Mouse (Mus musculus) intestine, embryonic 15.5 days (tissue): ENCODE results near the gene Brf1. TPM values are rescaled to one million over a fixed set of nuclear protein-coding genes. Genes with fewer than 3 reads are reported as not detected.

ENCODE experiments used
- ATAC-seq: fragments of 200-750 bp; cut with Nextera tagmentation; 2 replicates; pipeline ENCODE4 v1.8.0; 2017; ENCODE audit warnings: moderate TSS enrichment, moderate library complexity
- H3K27ac ChIP-seq: fragments of 300-500 bp; sonication (generic); 2 replicates; pipeline ENCODE4 v1.5.1; 2015; ENCODE audit warnings: mild to moderate bottlenecking, inconsistent platforms
- H3K27me3 ChIP-seq: fragments of 300-500 bp; sonication (generic); replicated peaks from 2 replicates; pipeline ENCODE4 v1.6.1; 2015; ENCODE audit warnings: inconsistent platforms
- H3K36me3 ChIP-seq: fragments of 300-500 bp; sonication (generic); 2 replicates; pipeline ENCODE4 v1.6.1; 2015; ENCODE audit warnings: inconsistent platforms
- H3K4me1 ChIP-seq: fragments of 300-500 bp; sonication (generic); replicated peaks from 2 replicates; pipeline ENCODE4 v1.6.1; 2015; ENCODE audit warnings: inconsistent platforms
- H3K4me2 ChIP-seq: fragments of 300-500 bp; sonication (generic); replicated peaks from 2 replicates; pipeline ENCODE4 v1.6.1; 2015; ENCODE audit warnings: mild to moderate bottlenecking, inconsistent platforms
- H3K4me3 ChIP-seq: fragments of 300-500 bp; sonication (generic); replicated peaks from 2 replicates; pipeline ENCODE4 v1.5.1; 2015; ENCODE audit warnings: inconsistent platforms
- H3K9ac ChIP-seq: fragments of 300-500 bp; sonication (generic); 2 replicates; pipeline ENCODE4 v1.6.1; 2015; ENCODE audit warnings: inconsistent platforms
- H3K9me3 ChIP-seq: fragments of 300-500 bp; sonication (generic); 2 replicates; pipeline ENCODE4 v1.6.1; 2016; ENCODE audit warnings: inconsistent platforms
- WGBS: fragments of 180-500 bp; shearing (Covaris S2); methylation state at CpG from one replicate; pipeline ENCODE4 v1.1.7; 2015; 5-methylcytosine and 5-hydroxymethylcytosine counted together
- polyA plus RNA-seq: library from polyadenylated mRNA; unstranded; fragments of >200 nt; fragmentation: Nextera tagmentation; extraction: Ambion mirVana; gene quantifications from 2 replicates; pipeline ENCODE4 v1.2.1, GENCODE M21; 2015

Brf1 gene
- polyA plus RNA-seq, 1 experiment from 2014 or later, result 45.8 TPM

DNA sequence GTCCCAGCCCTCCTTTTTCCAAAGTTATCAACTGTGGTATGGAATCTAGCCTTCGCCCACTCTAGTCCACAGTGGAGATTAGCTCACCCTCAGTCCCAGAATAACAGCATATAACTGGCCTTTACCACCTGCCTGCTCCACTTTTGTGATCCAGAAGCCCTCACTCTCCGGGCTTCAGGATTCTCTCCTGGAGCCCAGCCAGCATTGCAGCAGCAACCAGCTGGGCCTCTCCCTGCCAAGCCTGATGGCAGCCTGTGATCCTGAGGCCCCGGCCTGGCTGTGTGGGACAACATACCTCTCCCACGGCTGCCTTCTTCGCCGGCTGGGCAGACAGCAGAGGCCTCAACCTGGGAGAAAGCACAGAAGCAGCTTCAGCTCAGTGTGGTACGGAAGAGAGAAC lies 39.1 kb downstream of the Brf1 start:
- Histone ChIP-seq H3K4me3 (no peak overlapping the region), H3K27ac (no peak overlapping the region), H3K4me1 (no peaks in the 10 kb centered on the region), H3K27me3 (no peaks in the 10 kb centered on the region), H3K4me2 (no peak overlapping the region), H3K9ac (no peak overlapping the region), H3K9me3 (no peaks in the 10 kb centered on the region), H3K36me3 (peaks cover 55% of the 10 kb centered on the region)
- ATAC-seq, result no peak
- WGBS, result 76% methylated on average over 7 of the region's 7 CpGs

DNA sequence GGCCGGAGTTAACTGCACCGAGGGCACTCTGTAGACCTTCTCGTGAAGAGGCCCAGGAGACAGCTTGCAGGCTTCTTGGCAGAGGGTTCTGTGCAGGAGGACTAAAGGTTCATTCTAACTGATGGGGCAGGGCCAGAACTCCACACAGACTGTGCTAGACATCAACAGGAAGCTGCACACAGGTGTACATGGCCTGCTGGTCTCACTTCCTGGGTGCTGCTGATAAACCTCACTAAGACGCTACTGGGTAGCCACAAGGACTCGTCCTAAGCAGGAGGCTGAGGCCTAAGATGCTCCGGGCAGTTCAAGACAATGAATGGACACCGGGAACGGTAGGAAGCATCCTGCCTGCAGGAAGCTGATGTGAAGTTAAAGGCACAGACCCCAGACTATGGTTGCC lies 41.1 kb downstream of the Brf1 start:
- Histone ChIP-seq H3K4me3 (no peak overlapping the region), H3K27me3 (no peaks in the 10 kb centered on the region), H3K36me3 (peaks cover 41% of the 10 kb centered on the region), H3K27ac (no peak overlapping the region), H3K9me3 (no peaks in the 10 kb centered on the region), H3K4me1 (no peaks in the 10 kb centered on the region), H3K4me2 (no peak overlapping the region), H3K9ac (no peak overlapping the region)
- 75% methylated on average over 8 of the region's 8 CpGs for WGBS
- ATAC-seq, result no peak

DNA sequence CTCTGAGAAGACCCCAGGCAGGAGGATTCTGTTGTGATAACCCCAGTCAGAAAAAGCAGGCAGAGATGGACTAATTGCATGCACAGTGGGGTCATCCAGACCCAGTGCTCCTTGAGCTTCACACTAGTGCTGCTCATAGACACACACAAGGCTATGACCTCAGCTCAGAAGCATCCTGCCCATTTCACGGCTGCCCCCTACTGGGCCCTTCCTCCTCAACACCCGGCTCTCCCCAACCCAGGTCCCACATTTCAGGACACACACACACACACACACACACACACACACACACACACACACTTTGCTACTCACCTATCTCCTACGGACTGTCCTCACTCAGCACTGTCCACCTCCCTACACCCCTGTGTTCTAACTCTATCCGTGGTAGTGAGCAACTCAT lies 42.2 kb downstream of the Brf1 start:
- H3K27ac ChIP-seq, result no peak overlapping the region
- no peaks in the 10 kb centered on the region for H3K4me1 ChIP-seq
- ATAC-seq, result peak; percentile 55; the same call in 1 of the 2 replicates
- no peak overlapping the region for H3K4me2 ChIP-seq
- no peak overlapping the region for H3K9ac ChIP-seq
- H3K27me3 ChIP-seq, result no peaks in the 10 kb centered on the region
- no peak overlapping the region for H3K4me3 ChIP-seq
- H3K36me3 ChIP-seq, result peaks cover 30% of the 10 kb centered on the region
- no peaks in the 10 kb centered on the region for H3K9me3 ChIP-seq
- 30% methylated on average over 4 of the region's 4 CpGs for WGBS

DNA sequence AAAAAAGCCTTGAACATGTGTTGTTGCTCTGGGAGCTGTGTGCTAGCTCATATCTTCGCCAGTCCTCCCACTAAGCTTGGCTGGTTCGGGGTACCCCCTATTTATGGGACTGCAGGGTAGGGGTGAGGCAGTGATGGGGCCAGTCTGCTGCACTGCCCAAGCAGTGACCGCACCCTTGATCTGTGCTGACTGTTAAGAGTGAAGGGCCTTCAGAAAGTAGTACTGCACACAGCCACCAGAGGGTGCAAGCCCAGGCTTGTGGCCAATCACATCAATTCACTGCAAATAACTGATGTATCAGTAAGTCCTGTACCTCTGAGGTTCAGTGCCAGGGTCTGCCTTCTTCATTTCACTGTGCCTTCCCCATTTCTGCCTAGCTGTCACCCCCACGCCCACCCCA lies 44.7 kb downstream of the Brf1 start:
- peaks cover 11% of the 10 kb centered on the region; the same call in 1 of the 2 replicates for H3K36me3 ChIP-seq
- H3K4me2 ChIP-seq, result no peak overlapping the region
- no peak overlapping the region for H3K9ac ChIP-seq
- no peaks in the 10 kb centered on the region for H3K27me3 ChIP-seq
- peaks cover 18% of the 10 kb centered on the region for H3K4me1 ChIP-seq
- peak; percentile 52 for ATAC-seq
- 38% methylated on average over 4 of the region's 4 CpGs for WGBS
- no peak overlapping the region for H3K27ac ChIP-seq
- H3K4me3 ChIP-seq, result no peak overlapping the region
- H3K9me3 ChIP-seq, result no peaks in the 10 kb centered on the region

DNA sequence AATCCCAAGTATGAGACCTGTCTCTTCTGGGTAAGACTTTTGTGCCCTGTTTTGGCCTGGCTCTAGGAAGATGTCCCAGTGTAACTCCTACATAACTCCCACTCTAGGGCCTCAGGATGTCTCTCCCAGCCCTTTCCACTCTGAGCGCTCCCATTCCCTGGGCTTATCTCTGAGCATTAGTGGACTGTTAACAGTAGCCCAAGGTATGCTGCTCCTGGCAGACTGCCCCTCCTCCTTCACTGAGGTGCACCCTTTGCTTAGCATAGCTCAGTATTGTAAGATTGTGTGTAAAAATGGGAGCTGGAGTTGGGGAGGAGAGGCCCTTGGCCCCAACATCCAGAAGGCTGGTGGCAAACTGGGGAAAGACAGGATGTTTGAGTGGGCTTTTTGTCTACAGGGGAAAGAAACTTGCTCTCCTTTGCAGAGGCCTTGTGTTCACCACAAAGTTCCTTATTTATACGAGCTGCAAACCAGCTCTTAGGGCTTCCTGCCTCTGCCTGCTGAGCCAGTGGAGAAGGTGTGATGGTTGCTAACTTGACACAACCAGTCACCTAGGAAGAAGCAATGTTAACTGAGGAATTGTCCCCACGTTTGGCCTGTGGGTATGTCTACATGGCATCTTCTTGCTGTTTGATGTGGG lies 47.5 kb downstream of the Brf1 start:
- Histone ChIP-seq H3K27ac (no peak overlapping the region), H3K27me3 (no peaks in the 10 kb centered on the region), H3K36me3 (no peaks in the 10 kb centered on the region), H3K4me2 (no peak overlapping the region), H3K4me1 (peaks cover 20% of the 10 kb centered on the region), H3K9me3 (no peaks in the 10 kb centered on the region), H3K9ac (no peak overlapping the region), H3K4me3 (no peak overlapping the region)
- no peak for ATAC-seq
- 70% methylated on average over 3 of the region's 3 CpGs for WGBS

DNA sequence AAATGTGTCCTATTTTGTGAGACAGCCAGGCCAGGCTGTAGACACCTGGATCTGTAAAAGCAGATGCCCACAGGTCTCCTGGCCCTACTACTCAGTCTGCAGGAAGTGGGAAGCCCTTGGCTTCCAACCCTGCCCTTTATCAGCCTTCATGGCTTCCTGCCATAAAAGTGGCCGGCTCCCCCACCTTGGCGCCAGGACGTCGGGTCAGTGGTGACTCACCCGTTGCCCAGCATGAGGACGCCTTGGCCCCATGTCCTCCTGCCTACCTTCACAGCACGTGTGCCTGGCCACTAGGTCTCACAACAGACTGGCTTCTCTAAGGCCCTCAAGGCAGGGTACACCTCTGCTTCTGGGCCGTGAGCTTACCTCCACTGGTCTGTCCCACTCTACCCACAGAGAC lies 48.1 kb downstream of the Brf1 start:
- WGBS, result 38% methylated on average over 8 of the region's 8 CpGs

DNA sequence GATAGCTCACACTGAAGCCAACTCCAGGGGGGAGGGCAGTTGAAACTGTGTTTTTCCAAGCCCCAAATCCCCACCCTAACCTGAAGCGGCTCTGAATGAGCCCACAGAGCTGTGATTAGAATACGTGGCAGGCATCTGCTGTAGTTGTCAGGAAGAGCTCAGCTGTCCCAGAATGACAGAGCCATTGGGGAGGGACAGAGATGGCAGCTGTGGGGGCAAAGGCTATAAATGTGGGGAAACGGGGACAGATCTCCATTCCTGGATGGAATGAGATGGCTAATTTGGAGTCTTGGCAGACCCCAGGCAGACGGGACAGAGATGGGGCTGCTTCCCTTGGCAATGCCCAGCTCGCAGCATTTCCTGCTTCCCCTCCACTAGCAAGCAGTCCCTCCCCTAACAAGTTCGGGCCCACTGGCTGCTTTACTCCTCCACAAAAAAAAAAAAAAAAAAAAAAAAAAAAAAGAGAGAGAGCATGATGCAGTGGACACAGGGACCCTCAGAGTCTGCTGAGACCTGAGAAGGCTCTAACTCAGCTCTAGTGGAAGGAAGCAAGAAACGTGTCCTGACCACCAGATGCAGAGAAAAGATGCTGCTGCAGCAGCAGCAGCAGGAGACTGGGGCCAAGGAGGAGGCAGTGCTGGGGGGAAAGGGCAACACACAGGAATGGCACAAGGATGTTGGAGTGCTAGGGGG lies 49.2 kb downstream of the Brf1 start:
- ATAC-seq, result no peak
- H3K4me3 ChIP-seq, result no peak overlapping the region

More for the DNA sequence above, 48.1 kb downstream of the Brf1 start:
- H3K9me3 ChIP-seq, result no peaks in the 10 kb centered on the region
- H3K4me1 ChIP-seq, result peaks cover 20% of the 10 kb centered on the region
- peak; percentile 29 for ATAC-seq
- H3K27me3 ChIP-seq, result no peaks in the 10 kb centered on the region
- no peak overlapping the region for H3K4me3 ChIP-seq
- no peak overlapping the region for H3K27ac ChIP-seq
- no peaks in the 10 kb centered on the region for H3K36me3 ChIP-seq
- H3K9ac ChIP-seq, result no peak overlapping the region
- no peak overlapping the region for H3K4me2 ChIP-seq

DNA sequence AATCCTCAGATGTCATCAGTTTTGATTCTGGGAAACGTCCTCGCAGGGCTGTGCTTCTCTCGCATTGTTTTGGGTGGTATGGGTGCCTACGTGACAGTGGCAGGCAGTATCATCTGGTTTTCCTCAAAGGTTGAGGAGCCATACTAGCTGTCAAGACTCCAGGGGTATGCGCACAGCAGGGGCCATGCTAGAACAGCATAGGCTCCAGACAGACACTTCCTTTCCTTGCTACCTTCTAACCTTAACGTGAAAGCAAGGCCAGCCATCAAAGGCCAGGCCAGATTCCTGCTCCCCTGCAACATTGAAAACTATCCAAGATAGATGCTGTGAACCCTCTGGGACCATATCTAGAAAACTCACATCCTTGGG lies 49.8 kb downstream of the Brf1 start:
- peak; percentile 18 for ATAC-seq
- Histone ChIP-seq H3K27me3 (no peaks in the 10 kb centered on the region), H3K4me2 (peak overlapping the region; percentile 95), H3K4me3 (peak overlapping the region; percentile 64), H3K9me3 (no peaks in the 10 kb centered on the region), H3K9ac (0 out of 2 replicates have a peak overlapping the region, but pooled peaks have one; percentile 63), H3K27ac (peak overlapping the region; percentile 73), H3K4me1 (peaks cover 20% of the 10 kb centered on the region), H3K36me3 (no peaks in the 10 kb centered on the region)
- WGBS, result 6% methylated on average over 6 of the region's 6 CpGs

More for the DNA sequence above, 49.2 kb downstream of the Brf1 start:
- no peaks in the 10 kb centered on the region for H3K27me3 ChIP-seq
- H3K36me3 ChIP-seq, result no peaks in the 10 kb centered on the region
- H3K9ac ChIP-seq, result 0 out of 2 replicates have a peak overlapping the region, but pooled peaks have one; percentile 63
- peak overlapping the region; percentile 73; the same call in 1 of the 2 replicates for H3K27ac ChIP-seq
- H3K9me3 ChIP-seq, result no peaks in the 10 kb centered on the region
- 23% methylated on average over 7 of the region's 7 CpGs for whole genome bisulfite sequencing
- H3K4me1 ChIP-seq, result peaks cover 20% of the 10 kb centered on the region
- peak overlapping the region; percentile 95; the same call in 1 of the 2 replicates for H3K4me2 ChIP-seq

DNA sequence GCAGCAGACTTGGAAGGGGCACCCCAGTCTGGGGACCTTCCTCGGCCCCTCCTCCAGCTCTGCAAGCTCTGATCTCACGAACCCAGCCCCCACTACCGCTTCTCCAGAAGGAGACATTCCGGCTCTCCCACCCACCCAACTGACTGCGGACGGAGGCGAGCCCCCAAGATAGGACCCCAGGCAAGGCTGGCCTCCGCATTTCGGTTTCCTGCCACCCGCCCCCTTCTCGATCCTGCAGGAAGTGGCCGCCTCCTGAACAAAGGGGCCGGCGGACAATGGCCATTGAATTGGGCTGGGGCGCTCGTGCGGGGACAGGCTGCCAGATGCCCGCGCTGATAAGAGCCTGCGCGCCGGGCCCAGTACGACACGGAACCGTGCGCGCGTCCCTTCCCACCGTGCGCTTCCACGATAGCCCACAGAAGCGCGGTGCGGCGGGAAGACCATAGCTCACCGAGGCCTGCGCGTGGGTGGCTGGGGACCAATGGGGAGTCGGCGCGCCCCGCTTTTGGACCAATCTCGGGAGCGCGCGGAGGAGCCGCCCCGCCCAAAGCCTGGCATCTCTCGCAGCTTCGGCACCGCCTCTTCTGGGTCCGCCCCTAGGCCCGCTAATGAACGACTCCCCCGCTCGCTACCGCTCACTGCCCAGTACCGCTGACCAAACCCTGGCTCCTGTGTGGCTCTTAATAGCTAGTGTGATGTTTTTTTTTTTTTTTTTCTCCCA lies 50.3 kb downstream of the Brf1 start:
- peak overlapping the region; percentile 64 for H3K4me3 ChIP-seq
- H3K9ac ChIP-seq, result peak overlapping the region; percentile 63
- no peaks in the 10 kb centered on the region for H3K36me3 ChIP-seq
- H3K4me2 ChIP-seq, result peak overlapping the region; percentile 95
- no peaks in the 10 kb centered on the region for H3K9me3 ChIP-seq
- peak overlapping the region; percentile 73 for H3K27ac ChIP-seq
- peaks cover 20% of the 10 kb centered on the region for H3K4me1 ChIP-seq
- ATAC-seq, result peak; percentile 85
- under 1% methylated on average over 58 of the region's 58 CpGs for WGBS
- no peaks in the 10 kb centered on the region for H3K27me3 ChIP-seq

DNA sequence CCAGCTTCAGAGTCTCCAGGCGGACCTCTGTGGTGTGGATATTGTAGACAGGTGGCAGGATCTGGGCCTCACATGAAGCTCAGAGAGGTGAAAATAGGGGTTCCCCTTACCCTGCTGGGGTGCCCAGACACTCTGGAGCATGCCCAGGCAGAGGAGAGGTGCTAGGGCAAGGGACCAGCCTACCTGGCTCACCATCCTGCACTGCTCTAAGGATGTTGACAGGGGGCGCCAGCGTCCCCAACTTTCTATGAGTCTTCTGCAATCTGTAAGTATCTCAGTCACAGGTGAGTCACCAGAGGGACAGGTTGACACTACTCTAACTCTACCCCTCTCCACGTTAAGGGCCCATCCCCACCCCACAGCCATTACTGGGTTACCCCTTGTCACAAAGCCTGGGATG lies 53.2 kb downstream of the Brf1 start:
- ATAC-seq, result no peak

DNA sequence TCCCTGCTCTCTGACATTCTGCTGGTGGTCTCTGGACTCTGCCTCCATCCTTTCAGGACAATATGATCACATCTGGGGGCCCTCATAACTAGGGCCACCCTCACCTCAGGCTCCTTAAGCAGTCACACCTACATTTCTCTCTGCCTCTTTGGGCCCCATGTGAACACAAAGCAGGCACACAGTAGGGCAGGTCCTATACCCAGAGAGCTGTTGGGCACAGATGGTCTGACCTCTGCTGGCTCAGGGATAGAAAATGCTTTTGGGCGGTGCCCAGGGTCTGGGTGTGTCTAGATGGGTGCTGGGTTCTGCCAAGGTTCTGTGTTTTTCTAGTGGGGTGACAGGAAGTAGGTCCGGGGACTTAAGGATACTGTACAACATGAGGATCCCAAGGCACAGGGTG lies 56.8 kb downstream of the Brf1 start:
- Histone ChIP-seq H3K36me3 (no peaks in the 10 kb centered on the region), H3K27ac (no peak overlapping the region), H3K4me2 (no peak overlapping the region), H3K9me3 (no peaks in the 10 kb centered on the region), H3K4me3 (no peak overlapping the region), H3K4me1 (peaks cover 28% of the 10 kb centered on the region), H3K27me3 (no peaks in the 10 kb centered on the region), H3K9ac (no peak overlapping the region)
- 83% methylated on average over 2 of the region's 2 CpGs for WGBS
- no peak for ATAC-seq

More for the DNA sequence above, 53.2 kb downstream of the Brf1 start:
- Histone ChIP-seq H3K4me1 (peaks cover 16% of the 10 kb centered on the region), H3K4me2 (no peak overlapping the region), H3K4me3 (no peak overlapping the region), H3K9me3 (no peaks in the 10 kb centered on the region), H3K36me3 (no peaks in the 10 kb centered on the region), H3K27ac (0 out of 2 replicates have a peak overlapping the region, but pooled peaks have one; percentile 23), H3K27me3 (no peaks in the 10 kb centered on the region), H3K9ac (no peak overlapping the region)
- 22% methylated on average over 4 of the region's 4 CpGs for WGBS
